Mouse (Mus musculus) embryonic fibroblast, embryonic 13.5 days (primary cell): ENCODE results near the gene Rita1. TPM values are rescaled to one million over a fixed set of nuclear protein-coding genes. Genes with fewer than 3 reads are reported as not detected.

ENCODE experiments used
- H3K27ac ChIP-seq: 2 replicates; pipeline ENCODE4 v1.5.1; 2012; ENCODE audit warnings: low read length, control low read depth, inconsistent platforms; ENCODE audit not compliant: insufficient read depth
- H3K4me1 ChIP-seq: 2 replicates; pipeline ENCODE4 v1.6.1; 2011; ENCODE audit warnings: low read length; ENCODE audit not compliant: control insufficient read depth, insufficient read depth
- H3K4me3 ChIP-seq: 2 replicates; pipeline ENCODE4 v1.5.1; 2011; ENCODE audit warnings: mild to moderate bottlenecking, control low read depth, low read length; ENCODE audit not compliant: insufficient read depth
- CTCF ChIP-seq: IDR thresholded peaks from 2 replicates; pipeline ENCODE4 v1.5.1; 2011; ENCODE audit warnings: mild to moderate bottlenecking, control low read depth, low read length, moderate library complexity, borderline replicate concordance; ENCODE audit not compliant: insufficient read depth
- POLR2A ChIP-seq: IDR thresholded peaks from 2 replicates; pipeline ENCODE4 v1.6.1; 2011; ENCODE audit warnings: low read depth, mild to moderate bottlenecking, control low read depth, low read length, moderate library complexity
- polyA plus RNA-seq: library from polyadenylated mRNA; stranded (reverse); fragments of >200 nt; gene quantifications from 2 replicates; pipeline ENCODE4 v1.2.4, GENCODE M21; 2011; ENCODE audit warnings: low read depth; ENCODE audit not compliant: missing spikeins, insufficient read length

Rita1 gene
- polyA plus RNA-seq, 1 experiment, result 8.8 TPM

DNA sequence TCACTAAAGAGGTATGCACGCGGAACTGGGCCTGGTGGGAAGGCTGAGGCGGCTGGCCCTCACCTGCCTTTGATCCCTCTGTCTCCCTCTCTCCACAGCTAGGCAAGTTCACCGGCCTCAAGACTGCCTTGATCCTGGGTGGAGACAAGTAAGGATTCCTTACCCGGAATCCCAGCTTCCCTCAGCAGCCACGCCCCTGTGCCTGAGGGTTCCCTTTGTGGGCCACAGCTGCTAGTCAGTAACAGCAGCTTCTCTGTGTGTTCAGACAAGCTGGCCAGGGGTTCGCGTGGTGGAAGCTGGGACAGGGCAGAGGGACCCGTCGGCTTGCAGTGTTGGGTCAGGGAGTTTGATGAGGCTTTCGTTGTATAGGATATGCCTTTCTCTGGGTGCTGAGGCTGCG, 6.4 kb upstream of the Rita1 start:
- Histone ChIP-seq H3K4me1 (no peaks in the 10 kb centered on the region), H3K4me3 (no peak overlapping the region), H3K27ac (no peak overlapping the region)
- TF ChIP-seq POLR2A, result no peak
- TF ChIP-seq CTCF, result no peak

GRCm38 (mm10) chr5:120615903-120616302, 3.5 kb upstream of the Rita1 start:
- Histone ChIP-seq H3K4me3 (no peak overlapping the region), H3K4me1 (0 out of 2 replicates have a peak, but pooled peaks cover 6% of the 10 kb centered on the region), H3K27ac (no peak overlapping the region)
- TF ChIP-seq POLR2A (no peak), CTCF (no peak)

DNA sequence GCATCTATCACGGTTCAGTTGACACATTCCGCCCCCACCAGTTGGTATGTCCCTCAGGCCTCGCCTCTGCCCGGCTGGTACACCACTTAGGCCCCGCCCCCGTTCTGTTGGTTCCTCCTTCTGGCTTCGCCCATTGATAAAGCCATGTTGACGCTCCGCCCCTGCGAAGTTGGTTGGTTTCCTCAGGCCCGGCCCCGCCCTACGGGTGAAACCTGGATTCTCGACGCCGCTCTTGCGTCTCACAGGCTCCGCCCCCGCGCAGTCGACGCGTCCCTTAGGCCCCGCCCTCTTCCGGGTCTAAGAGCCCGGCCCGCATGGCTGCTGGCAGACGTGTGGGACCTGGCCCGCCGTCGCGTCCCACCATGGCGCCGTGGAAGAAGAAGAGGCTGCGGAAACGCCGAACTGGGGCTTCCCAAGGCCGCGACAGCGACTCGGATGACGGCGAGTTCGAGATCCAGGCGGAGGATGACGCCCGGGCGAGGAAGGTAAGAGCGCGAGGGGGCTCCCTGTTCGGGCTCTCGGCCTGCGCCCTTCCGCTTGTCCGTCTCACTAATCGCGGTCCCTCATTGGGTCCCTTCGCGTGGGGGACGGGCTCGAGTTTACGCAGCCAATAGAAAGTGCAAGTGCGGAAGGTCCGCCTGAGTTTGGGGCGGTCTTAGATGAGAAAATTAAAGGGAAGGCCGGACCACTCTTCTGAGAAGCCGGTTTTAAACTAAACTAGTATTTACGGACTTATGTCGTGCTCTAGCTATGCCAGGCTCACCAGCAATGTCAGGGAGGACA, 624 bp upstream of the Rita1 start:
- Histone ChIP-seq H3K4me1 (0 out of 2 replicates have a peak, but pooled peaks cover 7% of the 10 kb centered on the region), H3K27ac (peak overlapping the region; percentile 74), H3K4me3 (peak overlapping the region; percentile 99)
- no peak for TF ChIP-seq CTCF
- peak; percentile 96 for TF ChIP-seq POLR2A

DNA sequence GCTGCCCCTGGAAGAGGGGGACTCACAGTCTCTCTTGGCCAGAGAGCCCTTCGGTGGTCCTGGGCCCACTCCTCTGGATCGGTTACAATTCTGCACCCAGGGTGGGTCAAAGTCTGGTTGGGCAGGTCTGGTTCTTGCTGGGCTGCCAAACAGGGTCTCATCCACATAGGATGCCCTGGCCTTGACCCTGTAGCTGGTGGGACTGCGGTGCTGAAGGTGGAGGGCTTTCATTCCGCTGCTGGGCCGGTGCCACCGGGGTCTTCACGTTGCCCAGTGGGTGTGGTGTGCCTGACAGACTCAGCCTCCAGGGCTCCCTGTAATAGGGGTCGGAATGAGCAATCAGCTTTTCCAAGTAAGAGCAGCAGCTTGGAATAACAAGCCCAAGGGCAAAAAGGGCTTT, 973 bp downstream of the Rita1 start:
- Histone ChIP-seq H3K4me1 (0 out of 2 replicates have a peak, but pooled peaks cover 7% of the 10 kb centered on the region), H3K4me3 (peak overlapping the region; percentile 76), H3K27ac (no peak overlapping the region)
- TF ChIP-seq POLR2A (no peak), CTCF (no peak)

DNA sequence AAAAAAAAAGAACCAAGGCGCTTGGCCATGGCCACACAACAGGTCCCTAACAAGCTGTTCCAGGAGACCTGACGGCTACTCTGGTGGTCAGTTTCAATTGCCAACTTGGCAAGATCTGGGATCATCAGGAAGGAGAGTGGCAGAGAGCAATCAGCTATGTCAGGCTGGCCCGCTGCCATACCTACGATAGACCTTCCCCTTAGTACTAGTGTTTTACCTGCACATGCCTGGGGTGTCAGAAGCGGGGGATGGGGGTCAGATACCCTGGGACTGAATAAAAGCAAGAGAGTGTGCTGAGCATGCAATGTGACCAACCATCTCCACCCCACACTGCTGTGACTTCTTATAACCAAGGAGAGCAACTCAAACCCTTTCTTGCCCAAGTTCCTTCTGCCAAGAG, 1.5 kb downstream of the Rita1 start:
- Histone ChIP-seq H3K4me3 (peak overlapping the region; percentile 76), H3K4me1 (0 out of 2 replicates have a peak, but pooled peaks cover 7% of the 10 kb centered on the region), H3K27ac (no peak overlapping the region)
- TF ChIP-seq POLR2A (no peak), CTCF (no peak)

- TF ChIP-seq POLR2A (no peak), CTCF (no peak)
- H3K4me3 ChIP-seq, result no peak overlapping the region
- no peak overlapping the region for H3K27ac ChIP-seq
- H3K4me1 ChIP-seq, result 0 out of 2 replicates have a peak, but pooled peaks cover 7% of the 10 kb centered on the region
These were observed 3.1 kb downstream of the Rita1 start for GRCm38 (mm10) chr5:120609246-120609775.

- Histone ChIP-seq H3K4me3 (no peak overlapping the region), H3K27ac (no peak overlapping the region), H3K4me1 (0 out of 2 replicates have a peak, but pooled peaks cover 7% of the 10 kb centered on the region)
- no peak for TF ChIP-seq CTCF
- TF ChIP-seq POLR2A, result no peak
These were observed 5.1 kb downstream of the Rita1 start for GRCm38 (mm10) chr5:120607335-120607734.

- TF ChIP-seq POLR2A (no peak), CTCF (no peak)
- H3K27ac ChIP-seq, result no peak overlapping the region
- 0 out of 2 replicates have a peak, but pooled peaks cover 7% of the 10 kb centered on the region for H3K4me1 ChIP-seq
- H3K4me3 ChIP-seq, result no peak overlapping the region
These were observed 5.7 kb downstream of the Rita1 start for GRCm38 (mm10) chr5:120606590-120607200.

GRCm38 (mm10) chr5:120605688-120606087, 6.7 kb downstream of the Rita1 start:
- TF ChIP-seq POLR2A (0 out of 2 replicates have a peak, but pooled peaks have one; percentile 38), CTCF (peak; percentile 50; the same call in 1 of the 2 replicates)
- no peak overlapping the region for H3K27ac ChIP-seq
- no peaks in the 10 kb centered on the region for H3K4me1 ChIP-seq
- peak overlapping the region; percentile 17; the same call in 1 of the 2 replicates for H3K4me3 ChIP-seq
